Mouse (Mus musculus) macrophage (primary cell): Measurements from ENCODE around the gene Speer4b. TPM values are rescaled to one million over a fixed set of nuclear protein-coding genes. Genes with fewer than 3 reads are reported as not detected.
"Not testable (repeated sequence)": the region's sequence is repeated elsewhere in the genome, so short reads cannot be mapped to it uniquely, and the experiment has no call there.

Experiments used
- H3K27ac ChIP-seq: fragments of 350-480 bp; formaldehyde crosslinking; 2 replicates; pipeline ENCODE4 v1.9.0; 2021
- H3K36me3 ChIP-seq: fragments of 350-480 bp; formaldehyde crosslinking; 2 replicates; pipeline ENCODE4 v1.9.0; 2021; ENCODE audit errors: inconsistent target
- H3K4me3 ChIP-seq: fragments of 350-480 bp; formaldehyde crosslinking; 2 replicates; pipeline ENCODE4 v1.9.0; 2021; ENCODE audit errors: inconsistent target
- H3K79me2 ChIP-seq: fragments of 350-480 bp; formaldehyde crosslinking; 2 replicates; pipeline ENCODE4 v1.9.0; 2021; ENCODE audit errors: inconsistent target
- WGBS: methylation state at CpG from one replicate; pipeline ENCODE4 v1.1.7; 2026; ENCODE audit warnings: inconsistent platforms; ENCODE audit not compliant: missing documents; 5-methylcytosine and 5-hydroxymethylcytosine counted together
- polyA plus RNA-seq: library from polyadenylated mRNA; stranded (reverse); fragments of 250-400 nt; gene quantifications from 3 replicates; pipeline ENCODE4 v1.2.4, GENCODE M21; 2018; ENCODE audit warnings: inconsistent platforms
- total RNA-seq, 78 experiments: library from RNA; depleted of rRNA; stranded (reverse); fragments of 250-400 nt; gene quantifications; 1 replicate in 9 of 78; 2 replicates in 24 of 78; 3 replicates in 43 of 78; 4 replicates in 2 of 78; pipeline ENCODE4 v1.2.4; 2018; ENCODE audit warnings: inconsistent platforms in 56 of 78

Gene Speer4b
- total RNA-seq (2018; cell fraction: chromatin; rRNA removed) = not detected
- total RNA-seq (2018; cell fraction: cytosol; rRNA removed) = not detected
- not detected for total RNA-seq (2018; cell fraction: nucleus; rRNA removed)
- not detected in 3 replicates for polyA plus RNA-seq

- H3K27ac ChIP-seq, H3K36me3 ChIP-seq, H3K79me2 ChIP-seq, H3K4me3 ChIP-seq: not testable (repeated sequence)
- WGBS = 50% methylated on average over 1 of the region's 1 CpGs
Measured at GRCm38 (mm10) chr5:27501338-27501737, at the start of gene Speer4b. Gene Speer4b, minus strand, starts transcription at chr5:27501438.

DNA sequence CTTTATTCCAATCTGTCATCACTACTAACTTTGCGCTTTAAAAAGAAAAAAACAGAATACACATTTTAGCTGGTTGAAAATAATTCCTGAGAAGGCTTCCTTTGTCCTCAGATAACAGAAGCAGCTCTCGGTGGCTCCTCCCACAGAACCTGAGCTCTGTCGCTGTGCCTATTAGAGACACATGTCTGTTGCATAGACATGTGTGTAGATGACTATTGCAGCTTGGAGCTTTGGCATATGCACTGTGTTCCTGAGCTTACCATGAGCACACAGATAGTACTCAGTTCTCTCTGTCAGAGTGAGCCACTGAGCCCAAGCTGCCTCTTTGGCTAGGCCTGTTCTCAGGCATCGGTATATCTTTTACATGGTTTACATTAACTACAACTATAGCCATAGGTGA is 48.1 kb upstream of the Speer4b start:
- H3K79me2 ChIP-seq = no peaks in the 10 kb centered on the region
- 91% methylated on average over 4 of the region's 4 CpGs for WGBS
- H3K4me3 ChIP-seq = no peak overlapping the region
- no peaks in the 10 kb centered on the region for H3K36me3 ChIP-seq
- H3K27ac ChIP-seq = no peak overlapping the region

- no peak overlapping the region for H3K27ac ChIP-seq
- H3K4me3 ChIP-seq = no peak overlapping the region
- no peaks in the 10 kb centered on the region for H3K36me3 ChIP-seq
- H3K79me2 ChIP-seq = no peaks in the 10 kb centered on the region
- 25% methylated on average over 2 of the region's 2 CpGs for WGBS
Measured at GRCm38 (mm10) chr5:27544816-27545270, 43.6 kb upstream of the Speer4b start.

- WGBS = 87% methylated on average over 1 of the region's 1 CpGs
- no peaks in the 10 kb centered on the region for H3K79me2 ChIP-seq
- H3K27ac ChIP-seq = no peak overlapping the region
- no peaks in the 10 kb centered on the region for H3K36me3 ChIP-seq
- no peak overlapping the region for H3K4me3 ChIP-seq
Measured at GRCm38 (mm10) chr5:27526906-27527305, 25.7 kb upstream of the Speer4b start.

DNA sequence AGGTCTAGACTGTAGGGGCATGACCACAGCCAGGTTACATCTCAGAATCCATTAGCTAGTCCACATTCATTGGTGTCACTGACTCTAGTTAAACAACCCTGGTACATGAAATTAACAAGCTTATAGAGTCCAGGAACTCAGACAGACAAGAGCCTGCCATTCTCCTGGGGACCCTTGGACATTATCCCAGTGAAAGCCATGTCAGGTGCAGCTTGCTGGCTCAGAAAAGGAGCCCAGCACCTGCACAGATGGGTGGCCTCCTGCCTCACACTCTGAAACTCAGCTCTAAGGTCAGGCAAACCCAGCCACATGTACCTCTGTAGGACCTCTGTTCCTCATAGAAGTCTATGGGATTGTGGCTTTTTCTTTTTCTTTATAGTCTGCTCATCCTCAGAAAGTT is 17.5 kb upstream of the Speer4b start:
- no peak overlapping the region for H3K27ac ChIP-seq
- no peak overlapping the region for H3K4me3 ChIP-seq
- no peaks in the 10 kb centered on the region for H3K36me3 ChIP-seq
- no peaks in the 10 kb centered on the region for H3K79me2 ChIP-seq

GRCm38 (mm10) chr5:27490942-27491341 is 10.3 kb downstream of the Speer4b start:
- H3K79me2 ChIP-seq = no peaks in the 10 kb centered on the region
- 86% methylated on average over 4 of the region's 4 CpGs for WGBS
- H3K4me3 ChIP-seq = no peak overlapping the region
- no peak overlapping the region for H3K27ac ChIP-seq
- H3K36me3 ChIP-seq = no peaks in the 10 kb centered on the region

DNA sequence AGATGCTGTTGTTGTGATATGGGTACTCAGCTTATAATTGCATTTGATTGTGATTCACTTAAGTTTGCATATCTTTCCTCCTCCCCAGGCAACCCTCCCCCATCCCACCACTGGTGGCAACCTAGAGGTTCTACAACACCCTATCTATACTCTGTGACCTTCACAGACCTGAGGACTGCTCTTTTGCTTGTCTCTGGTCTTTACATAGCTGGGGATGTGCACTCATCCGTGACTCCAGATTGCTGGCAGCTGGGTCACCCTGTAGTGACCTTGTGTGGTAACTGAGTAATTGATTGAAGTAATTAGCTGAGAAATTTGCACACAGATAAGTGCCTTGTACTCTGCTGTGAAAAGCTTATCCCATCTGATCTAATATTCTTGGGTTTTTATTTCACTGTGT is 15.1 kb downstream of the Speer4b start:
- Histone ChIP-seq H3K79me2 (no peaks in the 10 kb centered on the region), H3K4me3 (no peak overlapping the region), H3K27ac (no peak overlapping the region), H3K36me3 (no peaks in the 10 kb centered on the region)
- 68% methylated on average over 1 of the region's 1 CpGs for WGBS

DNA sequence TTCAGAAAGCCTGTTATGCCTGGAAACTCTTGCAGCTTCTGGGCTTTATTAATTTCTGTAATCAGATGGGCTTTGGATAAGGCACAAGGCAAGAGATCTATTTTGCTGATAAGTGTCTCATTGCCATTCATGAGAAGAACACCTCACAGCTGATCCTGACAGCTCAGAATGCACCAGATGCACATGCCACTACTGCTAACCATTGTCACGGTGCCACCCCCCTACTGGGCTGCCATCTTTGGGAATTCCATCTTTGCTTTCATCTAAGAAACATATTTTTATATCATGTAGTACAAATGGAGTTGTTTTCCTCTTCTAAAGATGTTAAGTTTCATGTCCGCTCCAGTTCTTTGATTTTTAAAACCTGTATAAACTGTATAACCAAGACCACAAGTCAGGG is 19.5 kb downstream of the Speer4b start:
- H3K36me3 ChIP-seq = no peaks in the 10 kb centered on the region
- no peaks in the 10 kb centered on the region for H3K79me2 ChIP-seq
- H3K4me3 ChIP-seq = no peak overlapping the region
- H3K27ac ChIP-seq = no peak overlapping the region
- 80% methylated on average over 2 of the region's 2 CpGs for WGBS

- Histone ChIP-seq H3K4me3 (no peak overlapping the region), H3K27ac (no peak overlapping the region), H3K79me2 (no peaks in the 10 kb centered on the region), H3K36me3 (no peaks in the 10 kb centered on the region)
- WGBS = 36% methylated on average over 3 of the region's 4 CpGs
Measured at GRCm38 (mm10) chr5:27474964-27475465, 26.2 kb downstream of the Speer4b start.

GRCm38 (mm10) chr5:27457686-27458085 is 43.6 kb downstream of the Speer4b start:
- Histone ChIP-seq H3K4me3 (no peak overlapping the region), H3K27ac (no peak overlapping the region), H3K79me2 (no peaks in the 10 kb centered on the region), H3K36me3 (no peaks in the 10 kb centered on the region)
- 71% methylated on average over 1 of the region's 1 CpGs for WGBS

GRCm38 (mm10) chr5:27456981-27457380 is 44.3 kb downstream of the Speer4b start:
- no peaks in the 10 kb centered on the region for H3K79me2 ChIP-seq
- H3K27ac ChIP-seq = no peak overlapping the region
- no peak overlapping the region for H3K4me3 ChIP-seq
- no peaks in the 10 kb centered on the region for H3K36me3 ChIP-seq
- 80% methylated on average over 1 of the region's 1 CpGs for WGBS

DNA sequence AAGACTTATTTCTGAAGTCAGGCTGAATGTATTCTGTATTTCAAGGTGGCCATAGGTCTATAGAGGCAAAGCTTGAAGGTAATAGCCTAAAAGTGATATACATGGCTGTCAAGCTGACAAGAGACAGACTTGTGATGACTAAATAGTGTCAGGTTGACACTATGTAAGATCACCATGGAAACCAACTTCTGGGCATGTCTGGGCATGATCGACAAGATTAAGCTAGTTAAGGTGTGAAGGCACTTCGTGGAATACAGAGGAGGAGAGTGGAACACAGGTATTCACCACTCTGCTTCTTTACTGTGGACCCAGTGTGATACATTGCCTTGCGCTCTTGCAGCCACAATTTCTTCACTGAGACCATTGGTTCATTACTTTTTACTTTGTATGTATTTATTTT is 46.9 kb downstream of the Speer4b start:
- 84% methylated on average over 3 of the region's 3 CpGs for WGBS
- Histone ChIP-seq H3K79me2 (no peaks in the 10 kb centered on the region), H3K27ac (no peak overlapping the region), H3K36me3 (no peaks in the 10 kb centered on the region), H3K4me3 (no peak overlapping the region)

DNA sequence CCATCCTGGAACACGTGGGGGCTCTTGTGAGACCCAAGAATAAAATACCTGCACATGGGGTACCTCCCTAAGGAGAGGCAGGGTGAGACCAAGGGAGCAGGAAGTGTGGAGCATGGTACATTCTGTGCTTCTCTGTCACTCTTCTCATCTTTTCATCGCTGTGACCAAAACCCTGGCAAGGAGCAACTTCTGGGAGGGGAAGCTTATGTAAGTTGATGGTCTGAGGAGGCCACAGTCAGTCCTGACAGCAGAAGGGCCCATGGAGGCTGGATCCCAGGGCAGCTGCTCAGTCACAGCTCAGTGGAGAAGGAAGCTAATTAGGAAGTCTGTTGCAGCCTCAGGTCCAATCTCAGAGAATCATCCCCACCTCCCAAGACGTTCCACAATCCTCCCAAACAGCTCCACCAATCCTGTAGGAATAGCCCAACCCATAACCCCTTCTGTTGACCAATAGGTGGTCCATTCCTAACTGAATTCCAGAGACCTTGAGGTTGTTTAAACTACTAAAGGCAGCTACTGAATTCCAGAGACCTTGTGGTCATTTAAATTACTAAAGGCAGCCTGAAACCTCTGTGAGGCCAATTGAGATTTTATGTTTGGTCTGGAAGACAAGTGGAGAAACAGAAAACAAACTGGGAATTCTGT is 47.9 kb downstream of the Speer4b start:
- H3K27ac ChIP-seq = no peak overlapping the region
- no peaks in the 10 kb centered on the region for H3K79me2 ChIP-seq
- H3K4me3 ChIP-seq = no peak overlapping the region
- WGBS = 33% methylated on average over 3 of the region's 3 CpGs
- H3K36me3 ChIP-seq = no peaks in the 10 kb centered on the region
